Mouse (Mus musculus): Measurements from ENCODE around the gene Mis18a.

Mis18a gene

DNA sequence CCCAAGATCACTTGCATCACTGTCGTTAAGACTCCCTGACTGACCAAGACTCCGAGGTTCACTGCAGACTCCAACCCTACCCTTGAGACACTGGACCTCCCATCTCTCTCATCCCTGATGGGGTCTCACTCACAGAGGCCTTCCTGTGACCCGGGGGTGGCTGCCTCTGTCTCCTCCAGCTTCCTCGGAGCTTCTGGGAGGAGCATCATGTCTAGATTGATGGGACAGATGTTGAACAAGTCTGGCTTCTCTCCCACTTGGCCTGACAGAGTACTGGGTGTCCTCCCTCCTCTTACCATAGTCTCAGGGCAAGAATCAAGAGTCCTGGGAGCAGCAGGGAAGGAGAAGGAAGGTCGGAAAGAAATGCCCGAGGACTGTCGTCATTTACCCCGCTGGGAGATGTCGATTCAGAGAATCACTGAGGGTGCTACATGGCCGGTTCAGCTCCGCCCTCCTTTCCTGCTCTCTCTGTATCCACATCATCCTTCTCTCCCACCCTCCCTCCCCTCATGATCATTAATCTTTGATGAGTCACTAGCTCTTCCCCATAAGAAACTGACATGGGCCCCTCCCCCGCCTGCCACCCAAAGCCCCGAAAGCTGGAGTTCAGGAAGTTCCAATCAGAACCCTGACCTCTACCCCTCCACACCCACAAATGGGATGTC lies 22.9 kb downstream of the Mis18a start:
- in situ Hi-C loops (cut with MboI; ENCODE audit: low sequenced_read_pairs): no loop called here

- in situ Hi-C loops (cut with MboI; ENCODE audit: low sequenced_read_pairs): no loop called here
These were observed 23.6 kb downstream of the Mis18a start for GRCm38 (mm10) chr16:90703646-90704045.

- in situ Hi-C loops (cut with MboI; ENCODE audit: low sequenced_read_pairs): no loop called here
These were observed 25.7 kb downstream of the Mis18a start for GRCm38 (mm10) chr16:90701541-90701940.

- in situ Hi-C loops (cut with MboI; ENCODE audit: low sequenced_read_pairs): no loop called here
These were observed 27.8 kb downstream of the Mis18a start for GRCm38 (mm10) chr16:90699390-90699789.

- in situ Hi-C loops (cut with MboI; ENCODE audit: low sequenced_read_pairs): no loop called here
These were observed 30.9 kb downstream of the Mis18a start for GRCm38 (mm10) chr16:90696306-90696705.

- in situ Hi-C loops (cut with MboI; ENCODE audit: low sequenced_read_pairs): no loop called here
These were observed 32.1 kb downstream of the Mis18a start for GRCm38 (mm10) chr16:90695121-90695520.

DNA sequence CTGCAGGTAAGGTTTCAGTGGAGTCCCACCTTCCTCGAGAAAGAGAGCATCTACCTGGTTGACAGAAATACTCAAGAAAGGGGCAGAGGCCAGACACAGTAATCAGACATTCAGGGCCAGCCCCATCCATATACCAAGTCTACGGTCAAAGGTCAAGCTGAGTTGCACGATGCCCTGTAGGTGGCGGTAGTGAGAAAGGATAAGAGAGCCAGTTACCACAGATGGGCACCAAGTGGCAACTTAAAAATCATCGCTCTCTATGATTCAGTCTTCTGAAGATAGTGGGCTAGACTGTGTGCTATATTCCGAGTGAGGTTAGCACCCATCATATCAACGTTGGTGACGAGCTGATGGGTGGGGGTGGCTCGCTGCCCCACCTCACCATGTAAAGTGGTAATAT lies 32.5 kb downstream of the Mis18a start:
- in situ Hi-C loops (cut with MboI; ENCODE audit: low sequenced_read_pairs): no loop called here

- in situ Hi-C loops (cut with MboI; ENCODE audit: low sequenced_read_pairs): no loop called here
These were observed 33.6 kb downstream of the Mis18a start for GRCm38 (mm10) chr16:90693625-90694024.

DNA sequence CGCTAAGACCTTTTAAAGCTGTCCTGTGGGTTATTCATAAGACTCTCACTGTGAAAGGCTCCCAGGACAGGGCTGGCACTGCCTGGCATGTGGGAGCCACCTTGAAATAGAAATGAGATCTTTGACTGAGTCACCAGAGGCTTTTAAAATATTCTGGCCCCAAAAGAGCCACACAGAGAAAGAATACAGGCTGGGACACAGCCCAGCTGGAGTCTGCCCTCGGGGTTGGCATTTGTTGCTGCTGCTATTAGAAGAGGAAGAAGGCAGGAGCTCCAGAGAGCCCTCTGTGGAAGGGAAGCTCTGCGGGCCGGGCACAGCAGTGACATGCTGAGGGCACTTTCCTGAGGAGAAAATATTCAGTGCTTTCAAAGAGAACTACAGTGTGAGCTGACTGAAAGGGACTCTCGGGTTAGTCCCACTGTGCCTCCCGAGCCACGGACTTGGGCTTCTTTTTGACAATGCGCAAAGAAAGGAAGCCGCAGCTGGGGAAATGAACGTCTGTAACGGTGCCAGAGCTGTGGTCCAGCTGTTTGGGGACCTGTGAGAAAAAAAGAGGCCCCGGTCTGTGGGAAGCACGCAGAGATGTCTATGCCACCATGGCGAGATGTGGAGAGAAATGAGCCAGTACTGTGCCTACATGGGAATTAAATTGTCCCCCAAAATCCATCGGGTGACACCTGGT lies 34.4 kb downstream of the Mis18a start:
- in situ Hi-C loops (cut with MboI; ENCODE audit: low sequenced_read_pairs): no loop called here

DNA sequence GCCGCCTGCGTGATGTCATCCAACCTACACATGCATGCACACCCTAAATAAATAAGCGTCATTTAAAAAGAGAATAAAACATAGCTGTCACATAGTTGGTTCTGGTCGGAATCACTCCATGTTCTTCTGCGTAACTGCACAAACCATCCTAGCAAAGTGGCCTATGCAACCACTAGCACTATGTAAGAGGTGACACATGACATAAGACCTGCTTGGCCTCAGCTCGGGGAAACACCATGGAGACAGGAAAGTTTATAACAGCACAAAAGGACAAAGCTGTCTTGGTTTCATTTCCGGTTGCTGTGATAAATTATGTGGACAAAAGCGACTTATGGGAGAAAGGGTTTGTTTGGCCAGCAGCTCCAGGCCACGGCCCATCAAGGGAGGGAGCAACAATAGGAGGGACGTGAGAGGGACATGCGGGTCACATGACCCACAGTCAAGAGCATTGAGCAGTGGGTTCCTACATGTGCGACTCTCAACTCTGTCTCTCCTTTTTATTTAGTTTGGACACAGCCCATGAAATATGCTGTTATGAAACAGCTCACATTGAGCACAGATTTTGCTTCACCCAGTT lies 39.4 kb downstream of the Mis18a start:
- in situ Hi-C loops (cut with MboI; ENCODE audit: low sequenced_read_pairs): no loop called here

GRCm38 (mm10) chr16:90687011-90687410 lies 40.2 kb downstream of the Mis18a start:
- in situ Hi-C loops (cut with MboI; ENCODE audit: low sequenced_read_pairs): no loop called here

- in situ Hi-C loops (cut with MboI; ENCODE audit: low sequenced_read_pairs): no loop called here
These were observed 43.1 kb downstream of the Mis18a start for GRCm38 (mm10) chr16:90684092-90684491.

DNA sequence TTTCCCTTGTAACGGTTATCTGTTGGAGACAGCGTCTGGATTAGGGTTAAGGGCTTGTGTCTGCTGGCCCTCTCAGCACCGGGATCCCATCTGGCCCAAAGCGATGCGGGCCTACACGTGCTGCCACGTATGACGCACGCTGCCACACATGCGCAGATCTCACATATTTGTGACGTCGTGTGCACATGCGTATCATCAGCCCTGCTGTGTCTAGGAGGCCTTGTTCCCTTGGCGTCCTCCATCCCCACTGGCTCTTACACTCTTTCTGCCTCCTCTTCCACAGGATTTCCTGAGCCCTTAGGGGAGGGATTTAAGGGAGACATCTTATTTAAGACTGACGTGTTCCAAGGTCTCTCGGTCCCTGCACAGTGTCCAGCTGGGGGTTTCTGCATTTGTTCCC lies 47.2 kb downstream of the Mis18a start:
- in situ Hi-C loops (cut with MboI; ENCODE audit: low sequenced_read_pairs): no loop called here

- in situ Hi-C loops (cut with MboI; ENCODE audit: low sequenced_read_pairs): no loop called here
These were observed 48.4 kb downstream of the Mis18a start for GRCm38 (mm10) chr16:90678820-90679219.

DNA sequence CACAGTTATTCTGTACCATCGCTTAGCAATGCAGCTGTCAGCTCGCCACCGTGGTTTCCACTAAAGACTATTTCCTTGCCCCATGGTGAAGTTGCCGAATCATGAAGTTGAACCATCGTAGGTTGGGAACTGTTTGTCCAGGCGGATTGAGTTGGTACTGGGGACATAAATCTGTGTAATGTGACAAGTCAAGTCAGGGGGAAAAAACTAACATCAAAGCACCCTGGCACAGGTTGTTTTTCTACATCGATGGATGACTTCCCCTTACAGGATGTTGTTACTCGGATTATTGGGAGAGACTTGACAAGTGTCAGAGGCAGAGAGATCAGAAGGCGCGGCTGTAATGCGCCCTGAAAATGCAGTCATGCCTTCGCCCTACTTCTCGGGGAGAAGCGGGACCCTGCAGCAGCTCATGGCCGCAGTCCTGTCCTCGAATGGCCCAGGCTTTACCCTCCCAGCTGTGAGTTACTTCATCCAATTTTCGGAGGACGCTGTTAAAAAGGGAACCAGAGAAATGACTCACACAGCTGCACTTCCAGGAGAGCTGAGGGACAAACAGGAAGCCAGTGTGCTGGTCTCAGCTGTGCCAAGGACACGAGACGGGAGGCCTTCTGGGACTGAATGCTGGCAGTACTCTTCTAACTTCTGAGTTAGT lies 50.2 kb downstream of the Mis18a start:
- in situ Hi-C loops (cut with MboI; ENCODE audit: low sequenced_read_pairs): no loop called here

GRCm38 (mm10) chr16:90674651-90675050 lies 52.6 kb downstream of the Mis18a start:
- in situ Hi-C loops (cut with MboI; ENCODE audit: low sequenced_read_pairs): no loop called here

GRCm38 (mm10) chr16:90673507-90674354 lies 53.5 kb downstream of the Mis18a start:
- in situ Hi-C loops (cut with MboI; ENCODE audit: low sequenced_read_pairs): no loop called here
